Mouse (Mus musculus) intestine, postnatal 0 days (tissue): ENCODE measurements around the gene Ggct. TPM values are rescaled to one million over a fixed set of nuclear protein-coding genes. Genes with fewer than 3 reads are reported as not detected.

Experiments
- ATAC-seq: fragments of 200-750 bp; cut with Nextera tagmentation; 2 replicates; pipeline ENCODE4 v1.8.0; 2017; ENCODE audit warnings: mild to moderate bottlenecking, moderate TSS enrichment, moderate library complexity
- H3K27ac ChIP-seq: fragments of 300-500 bp; sonication (generic); 2 replicates; pipeline ENCODE4 v1.5.1; 2014; ENCODE audit warnings: mild to moderate bottlenecking, low read depth, low read length, moderate library complexity
- H3K27me3 ChIP-seq: fragments of 300-500 bp; sonication (generic); replicated peaks from 2 replicates; pipeline ENCODE4 v1.6.1; 2014; ENCODE audit warnings: low read length, mixed read lengths; ENCODE audit not compliant: control insufficient read depth, insufficient read depth
- H3K36me3 ChIP-seq: fragments of 300-500 bp; sonication (generic); 2 replicates; pipeline ENCODE4 v1.6.1; 2014; ENCODE audit warnings: mild to moderate bottlenecking, moderate library complexity; ENCODE audit not compliant: control insufficient read depth, insufficient read depth
- H3K4me1 ChIP-seq: fragments of 300-500 bp; sonication (generic); replicated peaks from 2 replicates; pipeline ENCODE4 v1.6.1; 2014; ENCODE audit warnings: antibody characterized with exemption, low read length, mixed read lengths; ENCODE audit not compliant: control insufficient read depth, insufficient read depth
- H3K4me2 ChIP-seq: fragments of 300-500 bp; sonication (generic); replicated peaks from 2 replicates; pipeline ENCODE4 v1.6.1; 2014; ENCODE audit warnings: low read depth, mild to moderate bottlenecking, moderate library complexity
- H3K4me3 ChIP-seq: fragments of 300-500 bp; sonication (generic); 2 replicates; pipeline ENCODE4 v1.5.1; 2014; ENCODE audit warnings: low read depth, low read length
- H3K9ac ChIP-seq: fragments of 300-500 bp; sonication (generic); 2 replicates; pipeline ENCODE4 v1.6.1; 2014; ENCODE audit warnings: mild to moderate bottlenecking, low read depth, low read length
- H3K9me3 ChIP-seq: fragments of 300-500 bp; sonication (generic); 2 replicates; pipeline ENCODE4 v1.6.1; 2016; ENCODE audit warnings: mixed run types; ENCODE audit not compliant: control insufficient read depth
- CTCF ChIP-seq: sonication (generic); IDR thresholded peaks from 2 replicates; pipeline ENCODE4 v1.5.1; 2016; ENCODE audit warnings: low read depth, mild to moderate bottlenecking, control low read depth, antibody characterized with exemption, moderate library complexity
- WGBS: fragments of 180-500 bp; shearing (Covaris S2); extraction: QIAGEN DNeasy Blood & Tissue Kit; methylation state at CpG from one replicate; pipeline ENCODE4 v1.1.7; 2014; 5-methylcytosine and 5-hydroxymethylcytosine counted together
- polyA plus RNA-seq: library from polyadenylated mRNA; unstranded; fragments of >200 nt; fragmentation: Nextera tagmentation; extraction: Ambion mirVana; gene quantifications from 2 replicates; pipeline ENCODE4 v1.2.1, GENCODE M21; 2015

Gene Ggct
- polyA plus RNA-seq, 1 experiment from 2014 or later, result 25.5 TPM

- TF ChIP-seq CTCF, result no peak
- Histone ChIP-seq H3K4me1 (0 out of 2 replicates have a peak, but pooled peaks cover 3% of the 10 kb centered on the region), H3K27ac (no peak overlapping the region), H3K27me3 (no peaks in the 10 kb centered on the region), H3K4me2 (no peak overlapping the region), H3K9me3 (no peaks in the 10 kb centered on the region), H3K36me3 (no peaks in the 10 kb centered on the region), H3K4me3 (no peak overlapping the region), H3K9ac (no peak overlapping the region)
- 88% methylated on average over 4 of the region's 4 CpGs for WGBS
- no peak for ATAC-seq
Observed at GRCm38 (mm10) chr6:55036731-55037130, 44.0 kb upstream of the Ggct start.

GRCm38 (mm10) chr6:55027642-55028041, 34.9 kb upstream of the Ggct start:
- 47% methylated on average over 2 of the region's 2 CpGs for WGBS
- no peaks in the 10 kb centered on the region for H3K27me3 ChIP-seq
- no peaks in the 10 kb centered on the region for H3K9me3 ChIP-seq
- H3K9ac ChIP-seq, result no peak overlapping the region
- H3K4me3 ChIP-seq, result no peak overlapping the region
- H3K36me3 ChIP-seq, result no peaks in the 10 kb centered on the region
- no peak for ATAC-seq
- no peak for TF ChIP-seq CTCF
- no peaks in the 10 kb centered on the region for H3K4me1 ChIP-seq
- no peak overlapping the region for H3K4me2 ChIP-seq
- no peak overlapping the region for H3K27ac ChIP-seq

- H3K36me3 ChIP-seq, result no peaks in the 10 kb centered on the region
- no peak for ATAC-seq
Observed at GRCm38 (mm10) chr6:55021806-55022205, 29.1 kb upstream of the Ggct start.

GRCm38 (mm10) chr6:55018417-55018816, 25.7 kb upstream of the Ggct start:
- no peak overlapping the region for H3K27ac ChIP-seq
- H3K9me3 ChIP-seq, result no peaks in the 10 kb centered on the region
- H3K4me1 ChIP-seq, result 0 out of 2 replicates have a peak, but pooled peaks cover 3% of the 10 kb centered on the region
- no peak for ATAC-seq
- H3K4me3 ChIP-seq, result no peak overlapping the region
- no peak for TF ChIP-seq CTCF
- no peaks in the 10 kb centered on the region for H3K36me3 ChIP-seq
- WGBS, result 63% methylated on average over 2 of the region's 2 CpGs
- H3K4me2 ChIP-seq, result no peak overlapping the region
- no peak overlapping the region for H3K9ac ChIP-seq
- H3K27me3 ChIP-seq, result no peaks in the 10 kb centered on the region

More at GRCm38 (mm10) chr6:55021806-55022205, 29.1 kb upstream of the Ggct start:
- no peak overlapping the region for H3K9ac ChIP-seq
- H3K27ac ChIP-seq, result no peak overlapping the region
- no peak for TF ChIP-seq CTCF
- H3K27me3 ChIP-seq, result no peaks in the 10 kb centered on the region
- WGBS, result 69% methylated on average over 7 of the region's 7 CpGs
- no peaks in the 10 kb centered on the region for H3K9me3 ChIP-seq
- H3K4me1 ChIP-seq, result no peaks in the 10 kb centered on the region
- H3K4me3 ChIP-seq, result no peak overlapping the region
- no peak overlapping the region for H3K4me2 ChIP-seq

DNA sequence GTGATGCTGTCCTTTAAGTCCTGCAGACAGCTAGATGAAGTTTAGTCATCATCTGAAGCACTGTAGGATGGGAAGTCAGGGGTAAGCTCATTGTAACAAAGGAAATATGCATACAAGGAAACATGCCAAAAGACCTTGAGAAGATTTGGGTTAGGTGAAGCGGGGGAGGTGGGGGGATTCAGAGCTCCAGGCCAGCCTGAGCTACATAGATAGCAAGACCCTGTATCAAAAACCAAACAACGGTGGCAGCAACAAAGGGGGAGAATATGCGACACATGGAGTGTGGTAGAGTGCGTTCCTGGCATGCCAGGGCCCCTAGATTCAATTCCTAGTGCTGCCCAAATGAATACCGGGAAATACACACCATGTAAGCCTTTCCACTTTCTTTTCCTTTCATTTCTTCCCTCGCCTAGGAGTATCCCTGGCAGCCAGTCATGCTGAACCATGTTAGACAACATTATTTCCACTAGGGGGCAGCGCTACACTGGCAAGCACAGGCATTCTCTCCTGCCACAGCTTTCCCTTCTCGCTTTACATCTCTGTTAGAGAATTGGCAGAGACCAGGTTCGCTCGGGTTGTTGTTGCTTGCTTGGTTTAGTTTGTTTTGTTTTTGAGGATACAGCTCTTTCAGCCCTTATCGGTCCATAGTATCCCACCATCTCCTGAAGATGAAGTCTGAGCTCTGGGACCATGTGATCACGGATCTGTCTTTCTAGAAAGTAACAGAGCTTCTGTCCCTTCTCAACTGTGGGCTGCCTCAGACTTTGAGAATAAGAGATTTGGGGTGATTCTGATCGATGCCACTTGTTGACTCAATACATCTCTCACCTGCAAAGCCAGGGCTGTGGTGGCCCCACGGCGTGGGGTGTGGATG, 24.2 kb upstream of the Ggct start:
- TF ChIP-seq CTCF, result peak; percentile 97
- Histone ChIP-seq H3K36me3 (no peaks in the 10 kb centered on the region), H3K9me3 (no peaks in the 10 kb centered on the region), H3K4me2 (peak overlapping the region; percentile 54), H3K4me1 (0 out of 2 replicates have a peak, but pooled peaks cover 3% of the 10 kb centered on the region), H3K27ac (no peak overlapping the region), H3K27me3 (no peaks in the 10 kb centered on the region), H3K4me3 (0 out of 2 replicates have a peak overlapping the region, but pooled peaks have one; percentile 9), H3K9ac (no peak overlapping the region)
- peak; percentile 63 for ATAC-seq
- WGBS, result 27% methylated on average over 15 of the region's 15 CpGs

DNA sequence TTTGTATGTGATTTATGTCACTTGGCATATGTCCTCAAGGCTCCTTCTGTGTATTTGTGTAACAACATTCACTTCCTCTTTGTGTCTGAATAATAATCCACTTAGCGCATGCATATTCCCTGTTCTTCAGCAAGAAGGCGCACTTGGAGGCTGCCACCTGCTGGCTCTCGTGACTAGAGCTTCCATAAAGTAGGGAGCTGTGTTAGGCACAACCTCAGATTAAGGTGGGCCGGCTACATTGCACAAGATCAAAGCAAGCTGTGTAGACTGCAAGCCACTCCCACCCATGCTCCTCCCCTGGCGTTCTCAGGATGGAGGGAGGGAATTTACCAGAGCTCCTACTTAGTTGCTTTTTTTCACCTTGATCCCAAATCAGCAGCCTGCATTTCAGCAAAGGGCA, 23.5 kb upstream of the Ggct start:
- H3K9me3 ChIP-seq, result no peaks in the 10 kb centered on the region
- no peaks in the 10 kb centered on the region for H3K27me3 ChIP-seq
- TF ChIP-seq CTCF, result peak; percentile 89
- no peak overlapping the region for H3K27ac ChIP-seq
- 0 out of 2 replicates have a peak overlapping the region, but pooled peaks have one; percentile 9 for H3K4me3 ChIP-seq
- peak overlapping the region; percentile 54 for H3K4me2 ChIP-seq
- peak; percentile 84 for ATAC-seq
- no peak overlapping the region for H3K9ac ChIP-seq
- 12% methylated on average over 5 of the region's 5 CpGs for WGBS
- 0 out of 2 replicates have a peak, but pooled peaks cover 3% of the 10 kb centered on the region for H3K4me1 ChIP-seq
- H3K36me3 ChIP-seq, result no peaks in the 10 kb centered on the region
